Mouse (Mus musculus): ENCODE results near the gene BC051665. TPM values are rescaled to one million over a fixed set of nuclear protein-coding genes. Genes with fewer than 3 reads are reported as not detected.

The BC051665 gene
- polyA plus RNA-seq, 1 experiment = not detected

DNA sequence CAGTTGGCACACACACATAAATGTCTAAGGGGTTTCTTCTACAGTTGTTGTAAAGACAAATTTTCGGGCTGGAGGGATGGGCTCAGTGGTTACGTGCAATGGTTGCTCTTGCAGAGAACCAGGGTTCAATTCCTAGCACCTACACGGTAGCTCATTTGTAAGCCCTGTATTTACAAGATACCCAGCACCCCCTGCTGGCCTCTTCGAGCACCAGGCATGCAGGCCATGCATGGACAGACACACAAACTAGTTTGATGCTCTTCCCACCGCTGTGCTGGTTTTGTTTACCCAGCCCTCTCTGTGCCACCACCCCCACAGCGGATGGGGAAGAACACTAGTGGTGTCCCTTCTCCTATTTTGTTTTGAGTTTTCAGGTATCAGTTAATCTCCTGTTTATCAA lies 45.9 kb downstream of the BC051665 start:
- no peak overlapping the region for H3K27ac ChIP-seq (ENCODE audit: control insufficient read depth, insufficient read depth, low read depth, low read length, poor library complexity)
- no peak overlapping the region for H3K4me3 ChIP-seq (replicated peaks; ENCODE audit: control insufficient read depth, low read depth, low read length)
- TF ChIP-seq CTCF (IDR thresholded peaks at IDR 0.05; ENCODE audit: control insufficient read depth, insufficient read depth, low read length) = no peak
- peaks cover 2% of the 10 kb centered on the region; the same call in 1 of the 2 replicates for H3K4me1 ChIP-seq (ENCODE audit: control insufficient read depth, insufficient read depth, low read length)
- 88% methylated on average over 6 of the region's 6 CpGs for WGBS

DNA sequence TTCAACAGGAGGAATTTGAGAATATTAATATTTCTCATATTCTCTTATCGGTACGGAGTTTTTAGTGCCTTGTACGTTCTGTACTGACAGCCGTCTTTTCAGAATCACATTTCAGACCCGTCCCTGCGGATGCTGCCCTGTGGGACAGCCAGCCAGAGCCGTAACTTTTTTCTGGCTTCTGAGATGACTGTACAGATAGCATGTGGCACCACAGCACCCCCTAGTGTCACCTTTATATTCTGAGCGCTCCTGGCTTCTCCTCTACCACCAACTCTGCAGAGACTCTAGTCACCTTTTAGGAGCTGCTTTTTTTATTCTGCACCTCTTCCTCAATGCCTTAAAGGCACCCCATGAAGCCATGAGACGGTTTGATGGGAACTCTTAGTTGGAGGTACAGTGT lies 47.7 kb downstream of the BC051665 start:
- no peaks in the 10 kb centered on the region; the same call in 1 of the 2 replicates for H3K4me1 ChIP-seq (ENCODE audit: control insufficient read depth, insufficient read depth, low read length)
- H3K27ac ChIP-seq (ENCODE audit: control insufficient read depth, insufficient read depth, low read depth, low read length, poor library complexity) = peak overlapping the region; percentile 42; the same call in 1 of the 2 replicates
- WGBS = 2% methylated on average over 9 of the region's 9 CpGs
- TF ChIP-seq CTCF (IDR thresholded peaks at IDR 0.05; ENCODE audit: control insufficient read depth, insufficient read depth, low read length) (peak; percentile 59), POLR2A (IDR thresholded peaks at IDR 0.05; ENCODE audit: borderline replicate concordance, control insufficient read depth, low read depth, low read length) (no peak)
- H3K4me3 ChIP-seq (replicated peaks; ENCODE audit: control insufficient read depth, low read depth, low read length) = no peak overlapping the region

DNA sequence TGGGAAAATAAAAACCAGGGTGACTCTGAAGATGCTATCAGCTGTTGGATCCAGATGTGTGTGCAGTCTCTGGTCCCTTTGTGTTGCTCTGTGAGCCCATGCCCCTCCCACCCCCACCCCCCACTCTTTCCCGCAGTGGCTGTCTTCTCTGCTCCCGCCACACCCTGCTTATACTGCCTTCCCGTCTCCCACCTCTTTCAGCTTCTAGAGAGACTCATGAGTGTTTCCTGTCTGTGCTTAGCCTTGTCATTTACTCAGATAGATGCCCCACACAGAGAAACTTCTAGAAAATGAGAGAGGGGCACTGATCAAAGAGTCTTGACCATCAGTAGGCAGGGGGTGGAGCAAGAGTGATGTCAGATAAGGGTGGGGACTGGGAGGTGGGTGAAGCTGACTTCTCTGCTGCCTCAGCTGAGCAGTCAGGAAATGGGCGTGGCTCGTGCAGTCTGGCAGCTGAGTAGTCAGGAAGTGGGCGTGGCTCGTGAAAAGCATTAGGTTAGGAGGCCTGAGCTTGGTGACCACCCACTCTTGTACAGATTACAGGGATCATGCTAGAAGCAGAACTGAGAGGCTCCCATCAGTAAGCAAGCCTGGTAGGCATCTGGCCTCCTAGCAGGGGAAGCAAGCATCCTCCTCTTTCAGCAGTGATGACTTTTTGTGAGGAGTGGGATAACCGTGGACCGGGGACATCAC lies 48.4 kb downstream of the BC051665 start:
- Histone ChIP-seq H3K27ac (ENCODE audit: control insufficient read depth, insufficient read depth, low read depth, low read length, poor library complexity) (peak overlapping the region; percentile 42; the same call in 1 of the 2 replicates), H3K4me3 (replicated peaks; ENCODE audit: control insufficient read depth, low read depth, low read length) (peak overlapping the region; percentile 14), H3K4me1 (ENCODE audit: control insufficient read depth, insufficient read depth, low read length) (no peaks in the 10 kb centered on the region; the same call in 1 of the 2 replicates)
- TF ChIP-seq POLR2A (IDR thresholded peaks at IDR 0.05; ENCODE audit: borderline replicate concordance, control insufficient read depth, low read depth, low read length) (peak; percentile 26; the same call in 1 of the 2 replicates), CTCF (IDR thresholded peaks at IDR 0.05; ENCODE audit: control insufficient read depth, insufficient read depth, low read length) (no peak)
- 6% methylated on average over 9 of the region's 9 CpGs for whole genome bisulfite sequencing

DNA sequence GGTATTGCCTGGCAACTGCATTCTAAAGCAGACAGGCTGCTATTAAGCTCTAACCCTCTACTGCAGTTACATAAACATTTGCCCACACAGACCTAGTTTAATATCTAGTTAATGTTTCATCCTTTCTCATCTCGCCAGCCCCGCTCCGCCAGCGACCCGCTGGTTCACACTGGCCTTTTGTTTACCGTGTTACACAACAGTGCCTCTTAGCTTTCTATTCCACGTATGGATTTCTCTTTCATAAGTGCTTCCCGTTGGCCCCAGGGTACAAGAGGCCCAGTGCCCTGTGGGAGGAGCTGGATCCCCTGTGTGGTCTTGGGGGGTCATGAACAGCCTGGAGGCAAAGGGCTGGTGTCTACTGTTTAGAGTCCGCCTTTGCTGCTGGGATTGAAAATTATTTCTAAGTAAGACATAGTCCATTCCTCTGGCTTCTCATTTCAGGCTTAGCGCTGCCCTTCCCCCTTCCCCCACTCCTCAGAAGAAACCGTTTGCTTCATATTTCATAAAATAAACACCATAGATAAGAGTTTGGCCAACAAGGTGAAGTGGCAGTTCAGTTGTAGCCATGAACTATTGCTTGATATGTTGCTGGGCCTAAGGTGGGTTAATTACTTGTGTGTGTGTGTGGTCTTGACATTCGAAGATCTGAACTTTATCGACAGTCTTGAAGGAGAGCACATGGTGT lies 49.6 kb downstream of the BC051665 start:
- no peak overlapping the region for H3K4me3 ChIP-seq (replicated peaks; ENCODE audit: control insufficient read depth, low read depth, low read length)
- H3K4me1 ChIP-seq (ENCODE audit: control insufficient read depth, insufficient read depth, low read length) = no peaks in the 10 kb centered on the region; the same call in 1 of the 2 replicates
- 71% methylated on average over 13 of the region's 13 CpGs for WGBS
- H3K27ac ChIP-seq (ENCODE audit: control insufficient read depth, insufficient read depth, low read depth, low read length, poor library complexity) = no peak overlapping the region
- no peak for TF ChIP-seq CTCF (IDR thresholded peaks at IDR 0.05; ENCODE audit: control insufficient read depth, insufficient read depth, low read length)
- no peak for TF ChIP-seq POLR2A (IDR thresholded peaks at IDR 0.05; ENCODE audit: borderline replicate concordance, control insufficient read depth, low read depth, low read length)

DNA sequence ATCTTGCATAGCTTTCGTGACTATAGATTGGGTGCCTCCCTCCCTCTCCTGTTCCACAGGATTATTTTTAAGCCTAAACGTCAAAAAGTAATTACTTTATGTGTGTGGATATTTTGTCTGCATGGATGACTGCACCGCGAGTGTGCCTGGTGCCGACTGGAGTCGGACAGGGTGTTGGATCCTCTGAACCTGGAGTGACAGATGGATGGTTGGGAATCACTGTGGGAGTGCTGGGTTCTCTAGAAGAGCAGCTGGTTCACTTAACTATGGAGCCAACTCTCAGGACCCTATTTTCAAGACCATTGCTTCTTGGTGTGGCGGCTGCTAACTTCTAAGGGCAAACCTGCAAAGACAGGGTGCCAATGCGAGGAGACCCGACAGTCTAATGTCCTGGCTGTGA lies 50.9 kb downstream of the BC051665 start:
- Histone ChIP-seq H3K4me3 (replicated peaks; ENCODE audit: control insufficient read depth, low read depth, low read length) (no peak overlapping the region), H3K4me1 (ENCODE audit: control insufficient read depth, insufficient read depth, low read length) (no peaks in the 10 kb centered on the region; the same call in 1 of the 2 replicates), H3K27ac (ENCODE audit: control insufficient read depth, insufficient read depth, low read depth, low read length, poor library complexity) (no peak overlapping the region)
- no peak for TF ChIP-seq CTCF (IDR thresholded peaks at IDR 0.05; ENCODE audit: control insufficient read depth, insufficient read depth, low read length)
- TF ChIP-seq POLR2A (IDR thresholded peaks at IDR 0.05; ENCODE audit: borderline replicate concordance, control insufficient read depth, low read depth, low read length) = no peak
- 90% methylated on average over 9 of the region's 9 CpGs for WGBS

Other genes starting within 250 kb of the BC051665 start
- 6.5 and 12.0 TPM in 2 replicates for gene Dapk1, start 184.4 kb downstream of the BC051665 start, polyA plus RNA-seq (2011; ENCODE audit: insufficient read depth, insufficient read length, low replicate concordance, missing spikeins)
- not detected in 2 replicates for gene Ctsll3, start 16.5 kb upstream of the BC051665 start, polyA plus RNA-seq (2011; ENCODE audit: insufficient read depth, insufficient read length, low replicate concordance, missing spikeins)
- not detected in 2 replicates for gene 4930486L24Rik, start 78.1 kb upstream of the BC051665 start, polyA plus RNA-seq (2011; ENCODE audit: insufficient read depth, insufficient read length, low replicate concordance, missing spikeins)
- 1.8 and 5.2 TPM in 2 replicates for gene Gm49392, start 110.5 kb upstream of the BC051665 start, polyA plus RNA-seq (2011; ENCODE audit: insufficient read depth, insufficient read length, low replicate concordance, missing spikeins)
- gene Ctla2b, start 111.1 kb upstream of the BC051665 start, polyA plus RNA-seq (2011; ENCODE audit: insufficient read depth, insufficient read length, low replicate concordance, missing spikeins) = 18.7 and 40.2 TPM in 2 replicates
- not detected in 2 replicates for gene Tpbpb, start 118.5 kb upstream of the BC051665 start, polyA plus RNA-seq (2011; ENCODE audit: insufficient read depth, insufficient read length, low replicate concordance, missing spikeins)
- not detected in 2 replicates for gene Gm49393, start 149.2 kb upstream of the BC051665 start, polyA plus RNA-seq (2011; ENCODE audit: insufficient read depth, insufficient read length, low replicate concordance, missing spikeins)
- gene Gm49391, start 150.2 kb upstream of the BC051665 start, polyA plus RNA-seq (2011; ENCODE audit: insufficient read depth, insufficient read length, low replicate concordance, missing spikeins) = 11.8 and 18.0 TPM in 2 replicates
- gene Ctla2a, start 150.3 kb upstream of the BC051665 start, polyA plus RNA-seq (2011; ENCODE audit: insufficient read depth, insufficient read length, low replicate concordance, missing spikeins) = 202 and 264 TPM in 2 replicates
- gene Tpbpa, start 155.6 kb upstream of the BC051665 start, polyA plus RNA-seq (2011; ENCODE audit: insufficient read depth, insufficient read length, low replicate concordance, missing spikeins) = not detected in 2 replicates
- gene Ctsj, start 219.6 kb upstream of the BC051665 start, polyA plus RNA-seq (2011; ENCODE audit: insufficient read depth, insufficient read length, low replicate concordance, missing spikeins) = not detected in 2 replicates